Mouse (Mus musculus) cerebellum, postnatal 25 days (tissue): ENCODE measurements around the gene Krtap9-1.
"Not testable (repeated sequence)": the region's sequence is repeated elsewhere in the genome, so short reads cannot be mapped to it uniquely, and the experiment has no call there.

Experiments
- DNase-seq, 2 experiments: peaks; one replicate each; pipeline ENCODE4 v3.0.0; 2021; ENCODE audit warnings: mixed read lengths in 2 of 2

The Krtap9-1 gene

DNA sequence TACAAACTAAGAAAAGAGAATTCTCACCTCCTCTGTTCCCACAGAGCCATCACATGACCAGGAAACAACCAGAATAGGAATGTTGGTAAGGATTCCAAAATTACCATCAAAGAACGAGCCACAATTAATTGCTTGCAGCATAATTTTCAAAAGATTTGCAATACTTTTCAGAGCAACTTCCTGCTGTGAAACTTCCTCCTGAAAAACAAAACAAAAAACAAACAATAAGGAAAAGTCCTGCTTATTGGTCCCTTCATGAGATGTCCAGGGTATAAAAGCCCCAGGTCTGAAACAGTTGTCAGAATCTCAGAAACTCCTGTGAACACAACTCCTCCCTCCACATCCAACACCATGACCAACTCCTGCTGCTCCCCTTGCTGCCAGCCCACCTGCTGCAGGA is at the start of gene Krtap9-1:
Gene Krtap9-1 (plus strand): TSS at position 301 of the 400 bp plus-strand sequence.
- DNase-seq = not testable (repeated sequence)

DNA sequence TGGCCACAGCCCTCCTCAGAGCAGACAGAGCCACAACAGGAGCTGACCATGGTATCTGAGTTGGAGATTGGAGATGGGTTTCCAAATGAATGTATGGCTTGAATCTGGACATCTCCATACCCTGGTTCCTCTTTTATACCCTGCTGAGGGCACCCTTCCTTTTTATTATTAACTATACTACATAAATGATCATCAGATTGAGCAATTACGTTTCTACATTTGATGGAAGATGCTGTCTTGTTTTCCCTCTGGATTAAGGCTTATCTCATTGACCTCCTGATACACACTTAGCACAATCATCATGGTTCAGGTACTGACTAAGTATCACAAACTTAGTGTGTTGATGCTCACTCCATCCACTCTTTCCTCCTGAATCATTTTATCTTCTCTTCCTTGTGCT is 35.2 kb upstream of the Krtap9-1 start, which contains the start of gene 2300003K06Rik:
Gene 2300003K06Rik (minus strand): TSS at position 101 of the 400 bp plus-strand sequence.
- no peak for DNase-seq

DNA sequence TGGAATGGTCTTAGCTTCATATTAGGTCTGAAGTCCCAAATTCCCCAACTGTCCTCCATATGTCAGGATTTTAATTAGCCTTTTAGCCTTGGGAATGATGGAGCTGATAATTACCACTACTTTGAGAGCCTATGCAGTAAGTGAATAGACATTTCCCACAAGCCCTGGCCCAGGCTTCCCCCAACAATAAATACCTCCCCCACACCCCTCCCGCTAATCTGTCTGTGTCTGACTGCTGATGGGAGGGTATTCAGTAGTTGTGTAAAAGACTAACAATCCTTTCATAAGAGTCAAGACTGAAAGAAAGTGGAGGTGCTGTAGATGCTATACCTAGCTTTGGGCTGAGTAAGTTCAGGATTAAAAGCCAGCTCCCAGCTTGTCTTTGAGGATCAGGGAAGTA is 31.0 kb upstream of the Krtap9-1 start:
- DNase-seq = no peak

DNA sequence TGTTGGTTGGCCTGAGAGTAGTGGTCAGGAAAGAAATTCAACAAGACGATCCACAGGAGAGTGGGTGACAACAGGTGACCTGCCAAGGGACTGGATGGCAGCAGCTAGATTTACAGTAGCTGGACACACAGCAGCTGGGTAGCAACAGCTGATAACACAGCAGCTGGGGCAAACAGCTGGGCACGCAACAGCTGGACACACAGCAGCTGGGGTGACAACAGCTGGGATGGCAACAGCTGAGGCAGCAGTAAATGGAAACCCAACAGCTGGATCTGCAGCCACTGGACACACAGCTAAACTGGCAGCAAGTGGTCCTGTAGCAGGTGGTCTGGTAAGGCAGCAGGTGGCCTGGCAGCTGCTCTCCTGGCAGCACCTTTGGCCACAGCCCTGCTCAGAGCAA is 26.4 kb upstream of the Krtap9-1 start:
- no peak for DNase-seq

DNA sequence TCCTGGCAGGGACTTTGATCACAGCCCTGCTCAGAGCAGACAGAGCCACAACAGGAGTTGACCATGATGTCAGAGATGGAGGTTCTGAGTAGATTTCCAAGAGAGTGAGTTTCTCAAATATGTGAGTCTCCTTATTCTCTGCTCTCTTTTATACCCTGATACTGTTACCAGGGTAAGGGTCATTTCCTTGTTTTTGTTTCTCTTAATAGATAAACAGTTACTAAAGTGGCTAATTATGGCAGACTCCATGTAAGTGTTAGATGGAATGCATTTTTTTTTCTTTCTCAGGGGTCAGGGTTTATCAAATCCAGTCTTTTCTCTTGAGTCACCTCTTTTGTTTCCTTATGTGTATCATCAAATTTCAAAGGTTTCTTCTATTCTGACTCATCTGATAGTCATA is 21.7 kb upstream of the Krtap9-1 start, which contains the start of gene Krtap4-16:
Gene Krtap4-16 (minus strand): TSS at position 101 of the 400 bp plus-strand sequence.
- DNase-seq = no peak

DNA sequence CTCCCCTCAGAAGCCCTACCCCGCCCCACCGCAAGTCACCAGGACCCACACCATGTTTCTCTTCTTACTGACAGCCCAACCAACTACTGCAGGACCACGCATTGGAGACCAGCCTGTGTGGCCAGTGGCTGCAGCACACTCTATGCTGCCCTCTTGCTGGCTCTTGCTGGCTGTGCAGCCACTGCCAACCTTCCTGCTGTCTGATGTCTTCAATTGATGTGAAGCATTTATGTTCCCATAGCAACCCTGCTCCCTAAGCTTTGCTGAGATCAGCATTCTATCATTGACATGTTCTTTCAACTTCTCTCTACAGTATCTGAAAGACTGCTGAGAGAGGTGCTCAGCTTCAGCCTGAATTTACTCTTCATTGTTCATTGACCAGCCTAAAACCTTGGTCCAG is 19.1 kb upstream of the Krtap9-1 start:
- DNase-seq = peak in 1 of 2 experiments; percentile 6

DNA sequence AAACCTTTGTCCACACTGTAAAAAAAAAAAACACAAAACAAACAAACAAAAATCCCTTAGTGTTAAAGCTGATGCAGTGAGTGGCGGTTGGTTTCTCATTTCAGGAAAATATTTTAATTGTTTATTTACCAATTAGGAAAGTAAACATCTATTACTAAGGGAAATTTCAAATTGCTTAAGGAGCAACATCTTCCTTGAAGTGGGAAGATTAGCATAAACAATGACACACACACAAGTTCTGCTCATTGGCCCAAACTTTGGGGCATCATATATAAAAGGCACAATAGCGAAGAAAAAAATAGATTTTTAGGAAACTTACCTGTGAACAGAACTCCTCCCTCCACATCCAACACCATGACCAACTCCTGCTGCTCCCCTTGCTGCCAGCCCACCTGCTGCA is 15.6 kb upstream of the Krtap9-1 start, which contains the start of gene Gm11568:
Gene Gm11568 (plus strand): TSS at position 301 of the 400 bp plus-strand sequence.
- DNase-seq = no peak

DNA sequence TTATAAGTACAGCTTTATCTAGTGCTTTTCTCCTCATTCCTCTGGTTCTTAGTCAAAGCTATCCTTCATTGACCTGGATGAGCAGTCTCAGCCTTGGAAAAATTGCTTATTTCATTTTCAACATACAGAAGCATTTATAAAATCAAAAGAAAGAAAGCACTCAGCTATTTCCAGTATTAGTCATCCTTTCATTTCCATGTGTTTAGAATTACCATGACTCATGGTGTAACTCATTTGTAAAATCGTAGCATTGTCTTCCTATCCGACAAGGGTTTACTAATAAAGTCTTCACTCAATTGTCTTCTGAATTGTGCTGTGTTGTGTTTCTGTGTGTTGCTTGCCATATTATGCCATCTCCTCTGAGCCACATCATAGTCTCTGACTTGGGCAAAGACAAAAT is 14.4 kb upstream of the Krtap9-1 start:
- no peak for DNase-seq

DNA sequence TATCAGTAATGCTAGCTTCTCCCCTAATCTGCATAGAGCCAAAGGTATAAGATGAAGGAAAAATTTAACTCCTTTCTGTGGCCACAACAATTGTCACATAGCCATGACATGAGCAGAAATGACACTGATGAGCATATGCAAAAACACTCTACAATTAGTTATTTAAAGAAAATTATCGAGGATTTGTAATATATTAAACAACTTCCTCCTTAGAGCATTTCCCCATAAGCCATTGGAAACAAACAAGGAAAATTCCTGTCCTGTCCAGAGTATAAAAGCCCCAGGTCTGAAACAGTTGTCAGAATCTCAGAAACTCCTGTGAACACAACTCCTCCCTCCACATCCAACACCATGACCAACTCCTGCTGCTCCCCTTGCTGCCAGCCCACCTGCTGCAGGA is 9.0 kb upstream of the Krtap9-1 start, which contains the start of gene Gm11559:
Gene Gm11559 (plus strand): TSS at position 301 of the 400 bp plus-strand sequence.
- not testable (repeated sequence) for DNase-seq

DNA sequence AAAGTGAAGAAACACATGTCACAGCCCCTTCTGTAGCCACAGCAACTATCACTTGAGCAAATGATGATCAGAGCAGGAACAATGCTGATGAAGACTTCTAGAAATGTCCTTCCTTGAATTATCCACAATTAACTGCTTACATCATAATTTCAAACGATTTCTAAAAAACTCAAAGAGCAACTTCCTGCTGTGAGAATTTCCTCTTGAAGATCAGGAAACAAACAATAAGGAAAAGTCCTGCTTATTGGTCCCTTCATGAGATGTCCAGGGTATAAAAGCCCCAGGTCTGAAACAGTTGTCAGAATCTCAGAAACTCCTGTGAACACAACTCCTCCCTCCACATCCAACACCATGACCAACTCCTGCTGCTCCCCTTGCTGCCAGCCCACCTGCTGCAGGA is 5.7 kb downstream of the Krtap9-1 start, which contains the start of gene Gm11567:
Gene Gm11567 (plus strand): TSS at position 301 of the 400 bp plus-strand sequence.
- DNase-seq = not testable (repeated sequence)

DNA sequence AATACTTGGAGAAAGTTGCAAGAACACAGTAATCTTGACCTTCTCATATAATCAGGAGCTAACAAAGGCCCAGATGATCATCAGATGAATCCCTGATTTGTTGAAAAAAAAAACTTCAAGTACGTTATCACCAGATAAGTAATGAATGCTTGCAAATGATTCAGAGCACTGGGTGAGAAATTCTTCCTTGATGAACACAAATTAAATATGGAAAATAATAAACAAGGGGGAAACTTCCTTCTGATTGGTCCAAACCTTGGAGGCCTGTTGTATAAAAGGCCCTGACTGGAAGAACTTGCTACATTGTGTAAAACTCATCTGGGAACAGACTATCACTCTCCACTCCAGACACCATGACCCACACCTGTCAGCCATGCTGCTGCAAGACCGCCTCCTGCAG is 34.4 kb downstream of the Krtap9-1 start, which contains the start of gene Krtap31-1:
Gene Krtap31-1 (plus strand): TSS at position 301 of the 400 bp plus-strand sequence.
- no peak for DNase-seq

DNA sequence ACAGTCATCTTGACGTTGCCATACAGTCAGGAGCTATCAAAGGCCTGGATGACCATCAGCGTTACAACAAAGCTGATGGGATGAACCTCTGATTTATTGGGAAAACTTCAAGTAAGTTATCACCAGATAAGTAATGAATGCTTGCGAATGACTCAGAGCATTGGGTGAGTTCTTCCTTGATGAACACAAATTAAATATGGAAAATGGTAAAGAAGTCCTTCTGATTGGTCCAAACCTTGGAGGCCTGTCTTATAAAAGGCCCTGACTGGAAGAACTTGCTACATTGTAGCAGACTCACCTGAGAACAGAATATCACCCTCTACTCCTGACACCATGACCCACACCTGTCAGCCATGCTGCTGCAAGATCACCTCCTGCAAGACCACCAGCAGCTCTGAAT is 41.3 kb downstream of the Krtap9-1 start, which contains the start of gene Gm11565:
Gene Gm11565 (plus strand): TSS at position 301 of the 400 bp plus-strand sequence.
- DNase-seq = no peak
